Mouse (Mus musculus) gastrocnemius, postnatal 14 days (tissue): Measurements from ENCODE around the gene Cbx1. TPM values are rescaled to one million over a fixed set of nuclear protein-coding genes. Genes with fewer than 3 reads are reported as not detected.

Source experiments
- microRNA-seq, 2 experiments: library from miRNA; unstranded; fragments of <30 nt; microRNA quantifications; one replicate each; pipeline ENCODE4 v1.2.0; 2021
- total RNA-seq, 2 experiments: library from RNA; stranded (reverse); gene quantifications; 2 replicates each; pipeline ENCODE4 v1.2.3; 2021

Gene Cbx1
- total RNA-seq, 2 experiments from 2014 or later: 36.4 to 37.5 TPM

Small RNAs within 50 kb of the gene (microRNA-seq; reads per million reads assigned to microRNA genes)
- 717 to 769 reads per million in 2 experiments for gene Mir152

Other genes with a start within 250 kb of the Cbx1 start
- gene Snx11, start 11.6 kb upstream of the Cbx1 start, total RNA-seq: 10 to 100 TPM in 1 of 2 experiments, 1 to 10 TPM in 1; 7.7 to 11.0 TPM
- gene Nfe2l1, start 40.8 kb downstream of the Cbx1 start, total RNA-seq: 100 to 1,000 TPM; 241 to 268 TPM
- 10 to 100 TPM; 28.3 to 36.3 TPM for gene Copz2, start 60.7 kb downstream of the Cbx1 start, total RNA-seq
- gene Cdk5rap3, start 127.4 kb downstream of the Cbx1 start, total RNA-seq: 10 to 100 TPM; 26.5 to 30.0 TPM
- not detected for gene Prr15l, start 139.0 kb downstream of the Cbx1 start, total RNA-seq
- 1 to 10 TPM; 8.5 to 9.5 TPM for gene Pnpo, start 154.9 kb downstream of the Cbx1 start, total RNA-seq
- gene Sp2, start 193.8 kb downstream of the Cbx1 start, total RNA-seq: 10 to 100 TPM; 13.1 to 13.6 TPM
- under 1 TPM; 0.10 to 0.11 TPM for gene Sp6, start 224.3 kb downstream of the Cbx1 start, total RNA-seq
- gene Scrn2, start 240.8 kb downstream of the Cbx1 start, total RNA-seq: 10 to 100 TPM in 1 of 2 experiments, 1 to 10 TPM in 1; 8.9 to 10.4 TPM